Mouse (Mus musculus): ENCODE results near the gene Snx25.

DNA sequence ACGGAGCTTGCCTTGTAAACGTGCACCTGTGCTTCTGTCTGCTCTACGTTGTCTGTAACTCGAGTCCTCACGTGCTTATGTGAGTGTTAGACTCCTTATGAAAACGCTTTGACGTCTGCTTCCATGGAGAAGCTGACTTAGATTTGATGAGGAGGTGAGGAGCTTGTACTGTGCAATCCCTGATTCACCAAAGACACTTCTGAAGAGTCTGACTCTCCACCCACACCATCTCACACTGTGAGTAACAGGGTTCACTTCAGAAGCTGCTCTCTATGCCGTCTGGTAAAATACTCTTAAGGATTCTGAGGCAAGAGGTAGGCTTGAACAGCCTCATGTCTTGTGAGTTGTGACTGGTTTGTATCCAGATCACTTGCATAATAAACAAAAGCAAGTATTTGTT is 41.1 kb upstream of the Snx25 start:
- TF ChIP-seq CTCF (IDR thresholded peaks at IDR 0.05; ENCODE audit: borderline replicate concordance, control insufficient read depth, extremely low read depth, insufficient read depth, low read length, poor library complexity), result no peak
- no peak for TF ChIP-seq POLR2A (IDR thresholded peaks at IDR 0.05; ENCODE audit: control insufficient read depth, extremely low read depth, insufficient read depth, low read length, poor library complexity)

Data from thymus, adult 2 months (tissue).